Mouse (Mus musculus): ENCODE data around the gene Dusp23. TPM values are rescaled to one million over a fixed set of nuclear protein-coding genes. Genes with fewer than 3 reads are reported as not detected.

Gene Dusp23
- polyA plus RNA-seq, 1 experiment, result 10.8 TPM

Other genes with a start within 250 kb of the Dusp23 start
- gene Slamf9, start 157.6 kb downstream of the Dusp23 start, polyA plus RNA-seq (2012; rRNA removed), result 3.1 and 4.7 TPM in 2 replicates
- 109 and 288 TPM in 2 replicates for gene Igsf9, start 151.2 kb downstream of the Dusp23 start, polyA plus RNA-seq (2012; rRNA removed)
- gene Tagln2, start 132.9 kb downstream of the Dusp23 start, polyA plus RNA-seq (2012; rRNA removed), result 301 and 312 TPM in 2 replicates
- gene Cfap45, start 112.2 kb downstream of the Dusp23 start, polyA plus RNA-seq (2012; rRNA removed), result 0.10 and 0.21 TPM in 2 replicates
- gene Vsig8, start 77.0 kb downstream of the Dusp23 start, polyA plus RNA-seq (2012; rRNA removed), result 0.16 and 0.42 TPM in 2 replicates
- 7.6 and 9.4 TPM in 2 replicates for gene Slamf8, start 42.4 kb downstream of the Dusp23 start, polyA plus RNA-seq (2012; rRNA removed)
- gene Fcrl6, start 30.4 kb downstream of the Dusp23 start, polyA plus RNA-seq (2012; rRNA removed), result not detected in 2 replicates
- not detected in 2 replicates for gene Crp, start 65.1 kb upstream of the Dusp23 start, polyA plus RNA-seq (2012; rRNA removed)

Measured in large intestine, adult 2 months (tissue).